Mouse (Mus musculus): Measurements from ENCODE around the gene B3galt4. TPM values are rescaled to one million over a fixed set of nuclear protein-coding genes. Genes with fewer than 3 reads are reported as not detected.
"Not testable (repeated sequence)": the region's sequence is repeated elsewhere in the genome, so short reads cannot be mapped to it uniquely, and the experiment has no call there.

B3galt4 gene
- polyA plus RNA-seq, 1 experiment from 2014 or later = 8.0 TPM

GRCm38 (mm10) chr17:33913264-33913663 lies 38.0 kb downstream of the B3galt4 start:
- Histone ChIP-seq H3K36me3 (peaks cover 52% of the 10 kb centered on the region), H3K27ac (no peak overlapping the region), H3K4me1 (peaks cover 43% of the 10 kb centered on the region), H3K27me3 (no peaks in the 10 kb centered on the region), H3K9me3 (no peaks in the 10 kb centered on the region), H3K4me3 (no peak overlapping the region), H3K4me2 (replicated peaks) (no peak overlapping the region), H3K9ac (no peak overlapping the region)
- no peak for ATAC-seq (ENCODE audit: low FRiP score, low read depth)
- 92% methylated on average over 10 of the region's 10 CpGs for WGBS

- Histone ChIP-seq H3K27me3 (no peaks in the 10 kb centered on the region), H3K9ac (0 out of 2 replicates have a peak overlapping the region, but pooled peaks have one; percentile 39), H3K27ac (no peak overlapping the region), H3K4me1 (peaks cover 41% of the 10 kb centered on the region), H3K4me2 (replicated peaks) (no peak overlapping the region), H3K36me3 (peaks cover 46% of the 10 kb centered on the region), H3K9me3 (no peaks in the 10 kb centered on the region), H3K4me3 (no peak overlapping the region)
- WGBS = 89% methylated on average over 28 of the region's 28 CpGs
- no peak for ATAC-seq (ENCODE audit: low FRiP score, low read depth)
Measured at GRCm38 (mm10) chr17:33911813-33912414, 39.4 kb downstream of the B3galt4 start.

DNA sequence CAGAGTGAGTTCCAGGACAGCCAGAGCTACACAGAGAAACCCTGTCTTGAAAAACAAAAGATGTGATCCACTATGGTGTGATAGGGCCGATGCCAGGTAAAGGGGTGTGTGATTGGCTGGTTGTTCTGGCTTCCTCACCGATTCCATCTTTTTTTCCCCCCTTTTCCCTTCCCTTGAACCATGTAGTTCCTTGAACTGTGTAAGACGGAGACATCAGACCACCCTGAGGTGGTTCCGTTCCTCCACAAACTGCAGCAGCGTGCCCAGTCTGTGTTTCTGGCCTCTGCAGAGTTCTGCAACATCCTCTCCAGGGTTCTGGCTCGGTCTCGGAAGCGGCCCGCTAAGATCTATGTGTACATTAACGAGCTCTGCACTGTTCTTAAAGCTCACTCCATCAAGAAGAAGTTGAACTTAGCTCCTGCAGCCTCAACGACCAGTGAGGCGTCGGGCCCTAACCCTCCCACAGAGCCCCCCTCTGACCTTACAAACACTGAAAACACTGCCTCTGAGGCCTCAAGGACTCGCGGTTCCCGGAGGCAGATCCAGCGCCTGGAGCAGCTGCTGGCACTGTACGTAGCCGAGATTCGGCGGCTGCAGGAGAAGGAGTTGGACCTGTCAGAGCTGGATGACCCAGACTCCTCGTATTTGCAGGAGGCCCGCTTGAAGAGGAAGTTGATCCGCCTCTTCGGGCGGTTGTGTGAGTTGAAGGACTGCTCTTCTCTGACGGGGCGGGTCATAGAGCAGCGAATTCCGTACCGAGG lies 40.1 kb downstream of the B3galt4 start:
- 0 out of 2 replicates have a peak overlapping the region, but pooled peaks have one; percentile 89 for H3K4me3 ChIP-seq
- H3K27me3 ChIP-seq = no peaks in the 10 kb centered on the region

GRCm38 (mm10) chr17:33910346-33911051 lies 40.8 kb downstream of the B3galt4 start:
- H3K36me3 ChIP-seq = peaks cover 46% of the 10 kb centered on the region
- H3K9ac ChIP-seq = peak overlapping the region; percentile 90
- H3K4me1 ChIP-seq = peaks cover 37% of the 10 kb centered on the region
- no peaks in the 10 kb centered on the region for H3K27me3 ChIP-seq
- peak overlapping the region; percentile 89 for H3K4me3 ChIP-seq
- H3K27ac ChIP-seq = peak overlapping the region; percentile 87; the same call in 1 of the 2 replicates
- no peak for ATAC-seq (ENCODE audit: low FRiP score, low read depth)
- no peaks in the 10 kb centered on the region for H3K9me3 ChIP-seq
- 50% methylated on average over 11 of the region's 11 CpGs for WGBS
- peak overlapping the region; percentile 99 for H3K4me2 ChIP-seq (replicated peaks)

More for the DNA sequence above, 40.1 kb downstream of the B3galt4 start:
- Histone ChIP-seq H3K9ac (0 out of 2 replicates have a peak overlapping the region, but pooled peaks have one; percentile 39), H3K27ac (no peak overlapping the region), H3K36me3 (peaks cover 46% of the 10 kb centered on the region), H3K4me1 (peaks cover 38% of the 10 kb centered on the region), H3K4me2 (replicated peaks) (0 out of 2 replicates have a peak overlapping the region, but pooled peaks have one; percentile 9), H3K9me3 (no peaks in the 10 kb centered on the region)
- WGBS = 92% methylated on average over 31 of the region's 31 CpGs
- ATAC-seq (ENCODE audit: low FRiP score, low read depth) = no peak

GRCm38 (mm10) chr17:33909869-33910250 lies 41.4 kb downstream of the B3galt4 start:
- no peaks in the 10 kb centered on the region for H3K27me3 ChIP-seq
- WGBS = under 1% methylated on average over 14 of the region's 14 CpGs
- peaks cover 42% of the 10 kb centered on the region for H3K36me3 ChIP-seq
- peaks cover 31% of the 10 kb centered on the region for H3K4me1 ChIP-seq
- peak overlapping the region; percentile 90 for H3K9ac ChIP-seq
- H3K4me2 ChIP-seq (replicated peaks) = peak overlapping the region; percentile 99
- ATAC-seq (ENCODE audit: low FRiP score, low read depth) = peak; percentile 2; the same call in 1 of the 2 replicates
- no peaks in the 10 kb centered on the region for H3K9me3 ChIP-seq
- H3K27ac ChIP-seq = peak overlapping the region; percentile 87
- H3K4me3 ChIP-seq = peak overlapping the region; percentile 89

GRCm38 (mm10) chr17:33909077-33909868 lies 42.0 kb downstream of the B3galt4 start, which contains the start of gene Daxx:
Daxx (plus strand) TSS chr17:33909414.
- Histone ChIP-seq H3K4me2 (replicated peaks) (peak within 1 kb of the TSS; percentile 99), H3K27ac (peak within 1 kb of the TSS; percentile 90), H3K27me3 (no peaks in the 10 kb centered on the region), H3K9me3 (no peaks in the 10 kb centered on the region), H3K36me3 (peaks cover 36% of the 10 kb centered on the region), H3K4me1 (peaks cover 27% of the 10 kb centered on the region), H3K4me3 (peak within 1 kb of the TSS; percentile 89), H3K9ac (peak within 1 kb of the TSS; percentile 90)
- ATAC-seq (ENCODE audit: low FRiP score, low read depth) = peak; percentile 97
- WGBS = under 1% methylated on average over 68 of the region's 68 CpGs

DNA sequence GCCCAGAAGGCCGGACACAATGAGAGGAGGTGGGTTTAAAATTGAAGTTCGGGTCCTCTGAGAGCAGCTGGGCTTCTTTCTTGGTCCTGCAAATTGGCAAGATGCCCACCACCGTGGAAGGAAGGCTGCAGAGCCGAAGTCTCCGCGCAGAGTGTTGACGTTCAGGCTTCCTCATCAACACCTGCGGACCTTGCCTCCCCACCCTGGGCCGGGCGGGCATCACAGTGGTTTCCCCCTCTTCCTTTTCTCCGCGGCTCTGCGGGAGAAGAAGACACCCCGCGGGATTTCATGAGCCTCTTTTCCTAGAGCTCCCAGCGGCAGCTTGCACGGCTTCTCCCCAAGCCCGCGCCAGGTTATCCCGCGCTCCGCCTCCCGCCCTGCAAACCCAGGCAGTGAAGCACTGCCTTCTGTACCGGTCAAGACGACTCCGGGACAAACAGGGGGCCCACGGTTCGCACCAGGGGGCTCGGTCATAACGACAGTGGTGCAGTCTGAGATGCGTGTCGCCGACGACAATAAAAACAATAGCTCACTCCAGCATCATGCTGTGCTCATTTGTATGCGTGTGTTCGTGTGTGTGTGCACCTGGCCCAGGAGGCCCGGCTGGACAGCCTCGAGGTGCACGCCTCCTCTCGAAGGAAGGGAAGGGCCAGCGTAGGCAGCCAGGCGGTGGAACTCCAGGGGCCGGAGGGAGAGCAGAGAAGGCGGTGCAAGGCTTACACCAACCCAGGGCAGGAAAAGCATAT lies 42.8 kb downstream of the B3galt4 start:
- Histone ChIP-seq H3K27ac (peak overlapping the region; percentile 90), H3K4me3 (peak overlapping the region; percentile 89), H3K9ac (peak overlapping the region; percentile 82), H3K4me1 (peaks cover 23% of the 10 kb centered on the region), H3K9me3 (no peaks in the 10 kb centered on the region), H3K36me3 (peaks cover 29% of the 10 kb centered on the region), H3K4me2 (replicated peaks) (peak overlapping the region; percentile 99), H3K27me3 (no peaks in the 10 kb centered on the region)
- under 1% methylated on average over 44 of the region's 44 CpGs for WGBS
- ATAC-seq (ENCODE audit: low FRiP score, low read depth) = peak; percentile 38

DNA sequence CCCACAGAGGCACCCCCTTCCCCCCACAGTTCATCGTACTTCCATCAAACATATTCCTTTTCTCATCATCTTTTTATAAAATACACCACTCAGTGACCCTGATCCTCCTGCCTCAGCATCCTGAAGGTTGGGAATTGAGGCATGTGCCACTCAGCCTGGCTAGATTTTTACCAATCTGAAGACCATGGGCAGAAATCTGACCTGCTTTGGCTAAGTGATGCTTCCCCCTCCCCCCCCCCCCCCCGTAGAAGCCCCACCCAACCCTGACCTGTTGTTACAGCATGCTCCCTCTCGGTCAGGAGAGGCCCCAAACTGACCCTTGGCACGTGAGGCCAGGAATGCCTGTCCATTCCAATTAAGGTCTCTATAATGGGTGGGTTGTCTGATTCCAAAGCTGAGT lies 46.5 kb downstream of the B3galt4 start, which contains the start of gene Platr17:
Gene Platr17 (plus strand): TSS at position 301 of the 400 bp plus-strand sequence.
- not testable (repeated sequence) for H3K9me3 ChIP-seq; H3K4me3 ChIP-seq; H3K4me2 ChIP-seq (replicated peaks); H3K27me3 ChIP-seq; H3K36me3 ChIP-seq; H3K27ac ChIP-seq; H3K9ac ChIP-seq; ATAC-seq (ENCODE audit: low FRiP score, low read depth); H3K4me1 ChIP-seq
- WGBS = 30% methylated on average over 3 of the region's 4 CpGs

DNA sequence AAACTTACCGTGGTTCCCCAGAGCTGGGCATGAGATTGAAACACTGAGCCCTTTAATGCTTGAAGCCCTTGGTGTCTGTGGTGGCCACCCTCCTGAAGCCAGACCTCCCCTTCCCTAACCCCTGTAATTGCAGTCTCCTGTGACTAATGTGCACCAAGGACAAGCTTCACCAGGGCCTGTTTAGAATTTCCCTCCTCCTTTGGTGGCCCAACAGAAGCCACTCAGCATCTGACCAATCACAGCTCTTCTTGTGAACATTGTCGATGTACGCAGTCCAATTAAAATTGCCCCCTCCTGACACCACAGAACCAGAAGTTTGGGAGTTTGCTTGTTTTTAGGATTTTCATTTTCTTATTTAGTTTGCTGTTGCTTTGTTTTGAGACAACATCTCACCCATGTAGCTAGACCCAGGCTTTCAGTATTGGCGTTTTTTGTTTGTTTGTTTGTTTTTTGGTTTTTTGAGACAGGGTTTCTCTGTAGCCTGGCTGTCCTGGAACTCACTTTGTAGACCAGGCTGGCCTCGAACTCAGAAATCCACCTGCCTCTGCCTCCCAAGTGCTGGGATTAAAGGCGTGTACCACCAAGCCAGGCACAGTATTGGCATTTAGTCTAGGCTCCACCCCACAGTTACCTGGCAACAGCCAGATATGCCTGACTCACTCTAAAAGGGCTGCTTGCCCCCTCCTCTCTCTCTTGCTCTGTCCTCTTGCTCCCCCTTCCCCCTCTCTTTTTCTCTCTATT lies 47.2 kb downstream of the B3galt4 start:
- WGBS = 71% methylated on average over 6 of the region's 6 CpGs
- H3K27ac ChIP-seq; H3K4me3 ChIP-seq; H3K27me3 ChIP-seq; ATAC-seq (ENCODE audit: low FRiP score, low read depth); H3K36me3 ChIP-seq; H3K4me1 ChIP-seq; H3K9ac ChIP-seq; H3K9me3 ChIP-seq; H3K4me2 ChIP-seq (replicated peaks): not testable (repeated sequence)

DNA sequence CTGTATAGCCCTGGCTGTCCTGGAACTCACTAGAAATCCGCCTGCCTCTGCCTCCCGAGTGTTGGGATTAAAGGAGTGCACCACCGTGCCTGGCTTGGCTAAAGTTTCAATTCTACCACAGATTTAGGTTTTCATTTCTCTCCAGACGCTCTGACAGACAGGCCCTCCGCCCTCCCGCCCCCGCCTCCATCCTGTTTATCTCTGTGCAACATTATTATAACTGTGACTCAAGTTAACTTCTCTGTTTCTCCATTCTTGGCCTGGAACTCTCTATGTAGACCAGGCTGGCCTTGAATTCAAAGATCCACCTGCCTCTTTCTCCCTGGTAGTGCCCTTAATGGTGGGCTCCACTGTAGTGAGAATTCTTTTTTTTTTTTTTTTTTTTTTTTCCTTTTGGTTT lies 48.8 kb downstream of the B3galt4 start:
- Histone ChIP-seq H3K4me1 (no peaks in the 10 kb centered on the region), H3K27ac (no peak overlapping the region), H3K36me3 (no peaks in the 10 kb centered on the region), H3K27me3 (no peaks in the 10 kb centered on the region), H3K9me3 (no peaks in the 10 kb centered on the region), H3K4me3 (no peak overlapping the region), H3K4me2 (replicated peaks) (no peak overlapping the region), H3K9ac (no peak overlapping the region)
- 79% methylated on average over 7 of the region's 7 CpGs for WGBS
- ATAC-seq (ENCODE audit: low FRiP score, low read depth) = no peak

Measured in limb, embryonic 13.5 days (tissue).